Mouse (Mus musculus): ENCODE data around the gene B9d2. TPM values are rescaled to one million over a fixed set of nuclear protein-coding genes. Genes with fewer than 3 reads are reported as not detected.
"Not testable (repeated sequence)": the region's sequence is repeated elsewhere in the genome, so short reads cannot be mapped to it uniquely, and the experiment has no call there.

Gene B9d2
- total RNA-seq, 2 experiments from 2014 or later: 10.2 to 10.8 TPM

- intact Hi-C loops (cut with DNase I): loop anchor here (1.0 to 2.0 kb wide), 2 partner anchors 32 to 85 kb away; no protein-coding TSS in a partner anchor
- no peak for DNase-seq
Observed at GRCm38 (mm10) chr7:25720760-25721159, 40.2 kb downstream of the B9d2 start.

DNA sequence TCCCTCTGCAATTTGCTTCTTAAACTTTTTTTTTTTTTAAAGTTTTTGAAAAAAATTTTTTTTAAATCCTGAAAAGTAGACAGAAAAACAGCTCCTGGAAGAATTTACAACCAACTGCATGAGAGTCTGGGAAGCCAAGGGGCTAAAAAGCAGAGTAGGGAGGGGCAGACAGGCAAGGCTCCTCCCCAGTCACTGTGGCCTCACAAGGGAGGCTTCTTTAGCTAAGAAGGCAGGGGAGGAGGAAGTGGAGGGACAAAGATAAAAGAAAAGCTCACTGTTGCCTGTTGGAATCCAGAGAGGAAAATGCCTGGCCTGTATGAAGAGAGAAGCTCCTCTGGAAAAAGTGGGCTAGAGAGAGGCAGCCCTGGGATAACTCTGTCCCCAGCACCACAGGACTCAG lies 41.2 kb downstream of the B9d2 start:
- DNase-seq: not testable (repeated sequence)
- intact Hi-C loops (cut with DNase I): loop anchor here (2.0 kb wide), 1 partner anchor 31 kb away; no protein-coding TSS in a partner anchor

DNA sequence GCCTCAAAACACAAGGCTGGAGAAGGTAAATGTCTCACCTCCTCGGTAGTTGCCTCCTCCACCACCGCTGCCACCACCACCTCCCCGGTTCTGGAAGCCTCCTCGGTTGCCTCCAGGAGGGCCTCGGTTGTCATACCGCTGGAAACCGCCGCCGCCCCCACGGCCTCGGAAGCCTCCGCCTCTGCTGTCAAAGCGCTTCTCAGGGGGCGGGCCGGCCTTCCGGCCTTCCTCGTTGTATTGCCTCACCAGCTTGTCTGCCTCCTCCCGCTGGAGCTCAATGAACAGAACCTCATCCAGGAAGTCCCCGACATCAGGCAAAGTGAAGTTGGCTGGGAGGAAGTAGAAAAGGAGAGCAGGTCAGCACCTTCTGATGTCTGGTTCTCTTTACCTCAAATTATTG lies 45.3 kb downstream of the B9d2 start:
- no peak for DNase-seq
- intact Hi-C loops (cut with DNase I): no loop called here

DNA sequence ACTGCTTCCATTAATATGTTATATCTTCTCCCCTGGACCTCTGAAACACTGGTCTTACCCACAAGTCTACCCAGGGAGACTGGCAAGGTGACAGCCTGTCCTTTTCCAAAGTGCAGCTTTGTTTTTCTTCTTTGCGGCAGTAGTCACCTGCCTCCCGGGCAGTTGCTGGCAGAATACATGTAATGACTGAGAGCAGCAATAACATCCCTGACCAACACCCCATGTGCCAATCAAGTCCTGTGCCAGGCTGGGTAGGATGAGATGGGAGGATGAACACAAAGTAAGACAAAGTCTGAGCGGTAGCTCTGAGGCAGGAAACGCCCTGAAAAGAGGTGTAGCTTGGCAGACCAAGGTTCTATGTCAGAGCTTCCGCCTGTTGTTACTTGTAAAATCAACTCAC lies 47.2 kb downstream of the B9d2 start:
- intact Hi-C loops (cut with DNase I): no loop called here
- DNase-seq: no peak

- DNase-seq: no peak
- intact Hi-C loops (cut with DNase I): no loop called here
Observed at GRCm38 (mm10) chr7:25729396-25729795, 48.8 kb downstream of the B9d2 start.

- intact Hi-C loops (cut with DNase I): no loop called here
- DNase-seq: peak; percentile 55 to 69
Observed at GRCm38 (mm10) chr7:25729862-25730261, 49.3 kb downstream of the B9d2 start.

DNA sequence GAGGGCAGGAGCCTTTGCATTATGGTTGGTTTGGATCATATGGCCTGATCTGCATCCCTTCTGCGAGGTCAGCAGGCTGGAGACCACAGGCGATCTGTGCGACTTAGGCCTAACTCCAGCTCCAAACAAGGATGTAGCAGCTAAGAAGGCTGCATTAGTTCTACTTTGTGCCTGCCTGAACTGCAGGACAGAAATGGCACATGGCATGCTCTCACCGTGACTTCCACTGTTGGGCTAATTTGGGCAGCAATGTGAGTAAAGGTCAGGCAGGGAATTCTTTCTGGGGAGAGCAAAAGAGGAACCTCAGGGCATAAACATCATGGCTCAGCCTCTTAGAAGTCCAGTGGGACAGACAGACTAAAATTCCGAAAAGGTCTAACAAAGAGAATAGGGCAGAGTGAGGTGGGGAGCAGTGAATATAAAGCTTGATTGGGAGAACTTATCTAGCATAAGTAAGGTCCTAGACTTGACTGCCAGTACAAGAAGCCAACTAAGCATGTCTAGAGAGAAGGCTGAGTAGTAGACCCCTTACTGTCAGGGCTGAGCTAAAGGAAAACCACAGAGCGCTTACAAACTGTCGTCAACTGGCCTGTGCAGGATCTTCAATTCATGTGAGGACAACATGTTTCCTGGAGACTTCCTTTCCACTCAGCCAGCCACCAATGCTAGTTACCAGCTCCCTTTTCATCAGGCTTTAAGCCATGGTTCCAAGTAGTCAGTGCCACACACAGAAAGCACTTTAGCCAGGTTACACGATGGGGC lies 50.9 kb downstream of the B9d2 start:
- intact Hi-C loops (cut with DNase I): no loop called here
- no peak for DNase-seq

DNA sequence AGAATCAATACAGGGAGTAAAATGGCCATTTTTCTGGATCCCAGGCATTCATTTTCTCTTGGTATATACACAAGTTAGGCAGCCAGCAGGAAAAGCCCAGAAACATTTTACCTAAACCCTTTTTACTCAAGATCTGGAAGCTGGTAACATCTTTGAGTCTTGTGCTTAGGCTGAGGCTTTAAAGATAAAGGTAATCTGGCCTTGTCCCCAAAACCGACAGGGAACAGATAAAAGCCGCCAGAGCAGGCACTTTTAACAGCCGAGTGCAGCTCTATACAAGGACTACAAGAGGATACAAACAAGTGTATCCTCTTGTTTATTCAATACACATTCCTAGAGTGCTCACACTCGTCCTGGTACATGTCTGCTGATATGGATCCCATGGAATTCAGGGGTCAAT lies 54.4 kb downstream of the B9d2 start:
- intact Hi-C loops (cut with DNase I): no loop called here
- DNase-seq: no peak

Other genes starting within 250 kb of the B9d2 start
- 10 to 100 TPM; 12.0 to 15.8 TPM for gene Ceacam1, start 203.2 kb upstream of the B9d2 start, total RNA-seq (2021)
- gene Ceacam2, start 140.9 kb upstream of the B9d2 start, total RNA-seq (2021): 1 to 10 TPM; 1.4 to 2.1 TPM
- gene Erich4, start 64.9 kb upstream of the B9d2 start, total RNA-seq (2021): under 1 TPM; 0.30 to 0.56 TPM
- gene Dmac2, start 61.4 kb upstream of the B9d2 start, total RNA-seq (2021): 10 to 100 TPM; 55.2 to 59.1 TPM
- 1 to 10 TPM; 2.6 to 4.6 TPM for gene B3gnt8, start 54.1 kb upstream of the B9d2 start, total RNA-seq (2021)
- 100 to 1,000 TPM; 237 to 254 TPM for gene Bckdha, start 21.8 kb upstream of the B9d2 start, total RNA-seq (2021)
- 10 to 100 TPM; 16.0 to 18.9 TPM for gene Exosc5, start 21.6 kb upstream of the B9d2 start, total RNA-seq (2021)
- gene Tmem91, start 5.6 kb upstream of the B9d2 start, total RNA-seq (2021): not detected
- 10 to 100 TPM; 23.8 to 27.0 TPM for gene Tgfb1, start 6.2 kb downstream of the B9d2 start, total RNA-seq (2021)
- 10 to 100 TPM; 55.0 to 55.8 TPM for gene Ccdc97, start 38.3 kb downstream of the B9d2 start, total RNA-seq (2021)
- 10 to 100 TPM; 78.4 to 82.7 TPM for gene Hnrnpul1, start 74.0 kb downstream of the B9d2 start, total RNA-seq (2021)
- 10 to 100 TPM; 81.0 to 94.8 TPM for gene Axl, start 107.9 kb downstream of the B9d2 start, total RNA-seq (2021)
- gene Cyp2s1, start 136.1 kb downstream of the B9d2 start, total RNA-seq (2021): 10 to 100 TPM in 1 of 2 experiments, 1 to 10 TPM in 1; 4.4 to 10.1 TPM
- gene Cyp2b10, start 216.8 kb downstream of the B9d2 start, total RNA-seq (2021): 1 to 10 TPM; 1.3 to 2.0 TPM